Mouse (Mus musculus): Measurements from ENCODE around the gene Gm8914. TPM values are rescaled to one million over a fixed set of nuclear protein-coding genes. Genes with fewer than 3 reads are reported as not detected.

Gene Gm8914
- polyA plus RNA-seq (2012; fragmentation: generic; extraction: Trizol) = not detected

GRCm38 (mm10) chrX:91479826-91480225 is at the start of gene Gm8914:
TSS of gene Gm8914 (plus strand) at chrX:91480126.

Other genes with a start within 250 kb of the Gm8914 start
- under 1 TPM in 1 of 2 experiments, not detected in 1; 0.04 TPM for gene Mageb2, start 148.4 kb upstream of the Gm8914 start, polyA plus RNA-seq (2012; fragmentation: generic; extraction: Trizol)
- not detected for gene Gm5072, start 87.6 kb upstream of the Gm8914 start, polyA plus RNA-seq (2012; fragmentation: generic; extraction: Trizol)
- gene 1700084M14Rik, start 95.8 kb downstream of the Gm8914 start, polyA plus RNA-seq (2012; fragmentation: generic; extraction: Trizol) = not detected
- not detected for gene Gm14781, start 152.1 kb downstream of the Gm8914 start, polyA plus RNA-seq (2012; fragmentation: generic; extraction: Trizol)